Mouse (Mus musculus): ENCODE measurements around the gene Nacc1. TPM values are rescaled to one million over a fixed set of nuclear protein-coding genes. Genes with fewer than 3 reads are reported as not detected.

Nacc1 gene
- polyA plus RNA-seq, 1 experiment from 2014 or later: 31.3 TPM

GRCm38 (mm10) chr8:84711933-84712758 lies 24.5 kb upstream of the Nacc1 start:
- no peaks in the 10 kb centered on the region for H3K9me3 ChIP-seq
- H3K4me3 ChIP-seq: peak overlapping the region; percentile 32
- H3K36me3 ChIP-seq (replicated peaks): no peaks in the 10 kb centered on the region
- H3K4me1 ChIP-seq: peaks cover 93% of the 10 kb centered on the region
- WGBS: 23% methylated on average over 11 of the region's 11 CpGs
- peak; percentile 72 for DNase-seq (ENCODE audit: extremely low spot score, low spot score)
- peak overlapping the region; percentile 88 for H3K27ac ChIP-seq
- peaks cover 100% of the 10 kb centered on the region for H3K27me3 ChIP-seq (ENCODE audit: poor library complexity, severe bottlenecking)

- 46% methylated on average over 3 of the region's 3 CpGs for WGBS
- H3K27me3 ChIP-seq (ENCODE audit: poor library complexity, severe bottlenecking): peaks cover 100% of the 10 kb centered on the region
- peaks cover 93% of the 10 kb centered on the region for H3K4me1 ChIP-seq
Observed at GRCm38 (mm10) chr8:84711312-84711711, 23.6 kb upstream of the Nacc1 start.

GRCm38 (mm10) chr8:84709931-84710330 lies 22.3 kb upstream of the Nacc1 start:
- DNase-seq (ENCODE audit: extremely low spot score, low spot score): no peak
- H3K27ac ChIP-seq: peak overlapping the region; percentile 70; the same call in 1 of the 2 replicates
- peaks cover 100% of the 10 kb centered on the region for H3K27me3 ChIP-seq (ENCODE audit: poor library complexity, severe bottlenecking)
- H3K36me3 ChIP-seq (replicated peaks): no peaks in the 10 kb centered on the region
- no peak overlapping the region for H3K4me3 ChIP-seq
- peaks cover 93% of the 10 kb centered on the region for H3K4me1 ChIP-seq
- H3K9me3 ChIP-seq: no peaks in the 10 kb centered on the region
- WGBS: 98% methylated on average over 1 of the region's 1 CpGs

More at GRCm38 (mm10) chr8:84711312-84711711, 23.6 kb upstream of the Nacc1 start:
- no peak for DNase-seq (ENCODE audit: extremely low spot score, low spot score)
- H3K4me3 ChIP-seq: peak overlapping the region; percentile 32; the same call in 1 of the 2 replicates
- H3K9me3 ChIP-seq: no peaks in the 10 kb centered on the region
- peak overlapping the region; percentile 88 for H3K27ac ChIP-seq
- no peaks in the 10 kb centered on the region for H3K36me3 ChIP-seq (replicated peaks)

- H3K36me3 ChIP-seq (replicated peaks): no peaks in the 10 kb centered on the region
- peak overlapping the region; percentile 4; the same call in 1 of the 2 replicates for H3K4me3 ChIP-seq
- WGBS: 11% methylated on average over 12 of the region's 12 CpGs
- peak overlapping the region; percentile 70 for H3K27ac ChIP-seq
- peak; percentile 90 for DNase-seq (ENCODE audit: extremely low spot score, low spot score)
- no peaks in the 10 kb centered on the region for H3K9me3 ChIP-seq
- peaks cover 100% of the 10 kb centered on the region for H3K27me3 ChIP-seq (ENCODE audit: poor library complexity, severe bottlenecking)
- peaks cover 93% of the 10 kb centered on the region for H3K4me1 ChIP-seq
Observed at GRCm38 (mm10) chr8:84708774-84709475, 21.3 kb upstream of the Nacc1 start.

- Histone ChIP-seq H3K9me3 (no peaks in the 10 kb centered on the region), H3K36me3 (replicated peaks) (no peaks in the 10 kb centered on the region), H3K27me3 (ENCODE audit: poor library complexity, severe bottlenecking) (peaks cover 100% of the 10 kb centered on the region), H3K4me1 (peaks cover 89% of the 10 kb centered on the region), H3K27ac (peak overlapping the region; percentile 78), H3K4me3 (peak overlapping the region; percentile 39)
- no peak for DNase-seq (ENCODE audit: extremely low spot score, low spot score)
- WGBS: 0% methylated on average over 15 of the region's 15 CpGs
Observed at GRCm38 (mm10) chr8:84708071-84708541, 20.4 kb upstream of the Nacc1 start.

- Histone ChIP-seq H3K27ac (peak overlapping the region; percentile 78), H3K9me3 (no peaks in the 10 kb centered on the region), H3K4me1 (peaks cover 81% of the 10 kb centered on the region), H3K27me3 (ENCODE audit: poor library complexity, severe bottlenecking) (peaks cover 100% of the 10 kb centered on the region), H3K36me3 (replicated peaks) (no peaks in the 10 kb centered on the region), H3K4me3 (peak overlapping the region; percentile 39)
- DNase-seq (ENCODE audit: extremely low spot score, low spot score): no peak
- WGBS: 2% methylated on average over 22 of the region's 22 CpGs
Observed at GRCm38 (mm10) chr8:84707267-84707883, 19.7 kb upstream of the Nacc1 start.

- no peaks in the 10 kb centered on the region for H3K36me3 ChIP-seq (replicated peaks)
- under 1% methylated on average over 45 of the region's 45 CpGs for WGBS
- peaks cover 78% of the 10 kb centered on the region for H3K4me1 ChIP-seq
- H3K27me3 ChIP-seq (ENCODE audit: poor library complexity, severe bottlenecking): peaks cover 100% of the 10 kb centered on the region
- DNase-seq (ENCODE audit: extremely low spot score, low spot score): peak; percentile 64
- no peaks in the 10 kb centered on the region for H3K9me3 ChIP-seq
- peak overlapping the region; percentile 78 for H3K27ac ChIP-seq
- peak overlapping the region; percentile 39 for H3K4me3 ChIP-seq
Observed at GRCm38 (mm10) chr8:84706610-84707266, 19.1 kb upstream of the Nacc1 start.

- peaks cover 78% of the 10 kb centered on the region for H3K4me1 ChIP-seq
- peak overlapping the region; percentile 76; the same call in 1 of the 2 replicates for H3K27ac ChIP-seq
- H3K27me3 ChIP-seq (ENCODE audit: poor library complexity, severe bottlenecking): peaks cover 100% of the 10 kb centered on the region
- H3K36me3 ChIP-seq (replicated peaks): no peaks in the 10 kb centered on the region
- under 1% methylated on average over 12 of the region's 12 CpGs for WGBS
- no peaks in the 10 kb centered on the region for H3K9me3 ChIP-seq
- no peak for DNase-seq (ENCODE audit: extremely low spot score, low spot score)
- H3K4me3 ChIP-seq: peak overlapping the region; percentile 44
Observed at GRCm38 (mm10) chr8:84705960-84706359, 18.3 kb upstream of the Nacc1 start.

GRCm38 (mm10) chr8:84704867-84705831 lies 17.5 kb upstream of the Nacc1 start:
- H3K9me3 ChIP-seq: no peaks in the 10 kb centered on the region
- H3K36me3 ChIP-seq (replicated peaks): peaks cover under 1% of the 10 kb centered on the region
- peak overlapping the region; percentile 44 for H3K4me3 ChIP-seq
- H3K4me1 ChIP-seq: peaks cover 75% of the 10 kb centered on the region
- DNase-seq (ENCODE audit: extremely low spot score, low spot score): peak; percentile 35
- peak overlapping the region; percentile 76 for H3K27ac ChIP-seq
- 2% methylated on average over 61 of the region's 61 CpGs for WGBS
- H3K27me3 ChIP-seq (ENCODE audit: poor library complexity, severe bottlenecking): peaks cover 100% of the 10 kb centered on the region

GRCm38 (mm10) chr8:84704356-84704755 lies 16.7 kb upstream of the Nacc1 start:
- under 1% methylated on average over 16 of the region's 16 CpGs for WGBS
- H3K4me1 ChIP-seq: peaks cover 71% of the 10 kb centered on the region
- H3K27me3 ChIP-seq (ENCODE audit: poor library complexity, severe bottlenecking): peaks cover 100% of the 10 kb centered on the region
- peak overlapping the region; percentile 44 for H3K4me3 ChIP-seq
- peak overlapping the region; percentile 72 for H3K27ac ChIP-seq
- peak; percentile 83 for DNase-seq (ENCODE audit: extremely low spot score, low spot score)
- peaks cover 9% of the 10 kb centered on the region for H3K36me3 ChIP-seq (replicated peaks)
- H3K9me3 ChIP-seq: no peaks in the 10 kb centered on the region

GRCm38 (mm10) chr8:84703466-84704249 lies 16.0 kb upstream of the Nacc1 start:
- no peaks in the 10 kb centered on the region for H3K9me3 ChIP-seq
- H3K4me1 ChIP-seq: peaks cover 64% of the 10 kb centered on the region
- H3K4me3 ChIP-seq: peak overlapping the region; percentile 44
- peaks cover 95% of the 10 kb centered on the region for H3K27me3 ChIP-seq (ENCODE audit: poor library complexity, severe bottlenecking)
- 7% methylated on average over 38 of the region's 38 CpGs for WGBS
- peak overlapping the region; percentile 72 for H3K27ac ChIP-seq
- peaks cover 16% of the 10 kb centered on the region for H3K36me3 ChIP-seq (replicated peaks)
- DNase-seq (ENCODE audit: extremely low spot score, low spot score): peak; percentile 21
